Mouse (Mus musculus) lung, adult 2 months (tissue): ENCODE data around the gene Echdc3.

Experiments used
- CTCF ChIP-seq: fragments of 200-500 bp; IDR thresholded peaks from 2 replicates; pipeline ENCODE4 v1.5.1; 2011; ENCODE audit warnings: mild to moderate bottlenecking, low read length, control low read depth; ENCODE audit not compliant: insufficient read depth
- POLR2A ChIP-seq: fragments of 200-500 bp; IDR thresholded peaks from 2 replicates; pipeline ENCODE4 v1.6.1; 2011; ENCODE audit warnings: low read depth, mild to moderate bottlenecking, control low read depth, low read length, borderline replicate concordance; ENCODE audit errors: extremely low read depth

DNA sequence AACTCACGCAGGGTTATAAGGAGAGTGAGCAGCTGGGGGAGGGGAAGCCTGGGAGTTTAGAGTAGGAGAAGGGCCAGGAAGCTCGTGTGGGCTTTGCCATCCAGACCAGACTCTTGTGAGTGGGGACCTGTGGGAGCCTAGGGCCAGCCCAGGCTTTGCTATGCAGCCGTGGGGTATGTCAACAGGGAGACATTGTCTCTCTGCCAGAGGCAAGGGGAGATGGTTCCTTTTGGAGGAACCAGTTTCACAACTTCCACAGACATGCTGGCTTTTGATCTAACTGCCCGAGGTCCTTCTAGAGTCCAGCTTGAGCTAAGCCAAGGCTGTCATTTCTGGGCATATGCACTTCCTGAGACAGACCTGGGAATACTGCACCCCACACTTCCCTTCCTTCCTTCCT is 25.4 kb upstream of the Echdc3 start:
- TF ChIP-seq CTCF (no peak), POLR2A (no peak)
